Mouse (Mus musculus): ENCODE data around the gene Apom. TPM values are rescaled to one million over a fixed set of nuclear protein-coding genes. Genes with fewer than 3 reads are reported as not detected.

Apom gene
- not detected for total RNA-seq (2021)
- long read RNA-seq = 0 reads

DNA sequence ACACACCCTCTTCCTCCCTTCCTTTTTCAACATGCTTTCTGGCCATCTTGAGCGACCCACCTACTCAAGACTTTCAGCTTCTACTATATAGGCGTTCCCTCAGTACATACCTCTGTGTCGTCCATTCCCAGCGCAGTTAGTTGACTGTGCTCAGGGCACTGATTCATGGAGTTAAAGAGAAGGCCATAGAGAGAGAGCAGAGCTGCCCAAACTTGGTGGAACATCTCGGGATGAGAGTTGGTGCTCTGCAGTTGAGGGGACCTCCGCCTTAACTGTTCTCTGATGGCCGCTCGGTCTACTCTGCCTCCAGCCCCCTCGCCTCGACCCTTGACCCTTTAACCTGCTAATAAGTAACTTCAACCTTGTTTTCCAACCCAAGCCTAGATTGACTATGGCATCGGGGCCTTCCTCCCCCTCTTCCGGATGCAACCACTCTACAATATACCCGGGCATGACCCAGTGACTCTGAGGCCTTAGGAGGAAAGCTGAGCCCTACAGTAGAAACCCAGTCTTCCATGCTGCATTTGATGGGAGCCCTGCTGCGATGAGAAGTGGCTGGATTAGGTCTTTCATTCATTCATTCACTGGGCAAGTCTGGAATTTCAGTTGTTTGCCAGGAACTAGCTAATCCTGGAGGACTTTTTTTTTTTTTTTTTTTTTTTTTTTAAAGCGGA, at the start of gene Apom:
Gene Apom, minus strand, starts transcription at position 551 of the 674 bp plus-strand sequence.
- no peak for DNase-seq (ENCODE audit: low spot score in 2 of 2)

DNA sequence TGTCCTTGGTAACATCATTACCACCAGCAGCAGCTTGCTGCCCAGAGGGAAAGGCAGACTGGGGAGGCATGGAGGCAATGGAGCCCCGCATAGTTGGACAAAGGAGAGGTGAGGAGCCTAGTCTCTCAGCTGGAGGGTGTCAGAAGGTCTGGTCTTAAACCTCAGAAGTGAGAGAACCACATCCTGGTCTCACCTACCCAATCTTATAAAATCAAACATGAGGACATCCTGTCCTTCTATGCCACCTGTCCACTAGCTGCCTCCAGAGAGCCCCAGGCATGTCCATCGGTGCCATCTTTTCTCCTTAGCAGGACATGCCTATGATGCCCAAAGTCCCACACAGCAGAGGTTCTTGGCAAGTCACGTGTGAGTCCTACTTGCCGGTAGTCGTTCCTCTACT, 48.2 kb upstream of the Apom start:
- DNase-seq (ENCODE audit: low spot score in 2 of 2) = no peak

DNA sequence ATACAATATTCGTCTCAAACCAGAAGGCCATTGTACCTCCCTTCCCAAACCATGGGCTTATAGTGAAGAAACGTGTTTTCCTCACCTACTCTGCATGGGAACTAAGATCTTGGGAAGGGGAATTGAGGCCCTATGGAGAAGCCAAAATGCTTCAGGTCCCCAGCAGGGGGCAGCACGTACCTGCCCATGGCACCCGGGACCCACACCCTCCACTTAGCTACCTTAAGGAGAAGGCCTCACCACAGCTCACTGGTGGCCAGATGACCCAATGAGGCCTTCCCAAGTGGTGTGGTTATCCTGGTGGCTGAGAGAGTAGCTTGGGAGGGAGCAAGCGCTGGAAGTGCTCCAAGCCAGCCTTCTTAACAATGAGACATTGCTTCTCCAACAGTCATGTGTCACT, 46.7 kb upstream of the Apom start:
- peak; percentile 62 to 69 for DNase-seq (ENCODE audit: low spot score in 2 of 2)

DNA sequence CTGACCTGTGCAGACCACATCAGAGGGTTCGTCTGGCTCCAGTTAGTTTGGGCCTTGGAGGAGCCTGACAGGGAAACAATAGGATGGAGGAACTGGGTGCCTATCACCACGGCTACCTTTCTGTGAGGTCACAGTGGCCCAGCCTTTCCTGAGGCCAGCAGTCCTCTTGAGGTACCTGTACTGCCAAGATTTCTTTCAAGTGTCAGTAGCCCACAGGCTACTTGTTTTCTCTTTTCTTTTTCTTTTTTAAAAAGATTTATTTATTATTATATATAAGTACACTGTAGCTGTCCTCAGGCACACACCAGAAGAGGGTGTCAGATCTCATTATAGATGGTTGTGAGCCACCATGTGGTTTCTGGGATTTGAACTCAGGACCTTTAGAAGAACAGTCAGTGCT, 44.1 kb upstream of the Apom start, which contains the start of gene Aif1:
Gene Aif1, minus strand, starts transcription at position 101 of the 400 bp plus-strand sequence.
- DNase-seq (ENCODE audit: low spot score in 2 of 2) = no peak

DNA sequence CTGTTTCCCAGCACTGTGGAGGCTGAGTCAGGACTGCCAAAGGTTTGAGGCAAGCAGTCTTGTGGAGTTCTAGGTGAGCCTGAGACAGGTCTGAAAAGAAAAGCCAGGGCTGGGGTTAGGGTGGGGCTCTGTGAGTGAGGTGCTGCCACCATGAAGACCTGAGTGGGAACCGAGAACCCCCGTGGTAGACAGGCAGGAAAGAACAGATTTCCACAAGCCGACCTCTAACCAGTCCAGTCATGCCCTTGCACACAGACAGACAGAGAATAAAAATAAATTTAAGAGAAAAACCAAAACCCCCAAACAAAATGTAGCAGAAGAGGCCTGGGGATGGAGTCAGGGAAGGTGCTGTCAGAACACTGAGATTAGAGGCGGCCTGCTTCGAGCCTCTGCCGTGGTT, 43.5 kb upstream of the Apom start:
- DNase-seq (ENCODE audit: low spot score in 2 of 2) = no peak

DNA sequence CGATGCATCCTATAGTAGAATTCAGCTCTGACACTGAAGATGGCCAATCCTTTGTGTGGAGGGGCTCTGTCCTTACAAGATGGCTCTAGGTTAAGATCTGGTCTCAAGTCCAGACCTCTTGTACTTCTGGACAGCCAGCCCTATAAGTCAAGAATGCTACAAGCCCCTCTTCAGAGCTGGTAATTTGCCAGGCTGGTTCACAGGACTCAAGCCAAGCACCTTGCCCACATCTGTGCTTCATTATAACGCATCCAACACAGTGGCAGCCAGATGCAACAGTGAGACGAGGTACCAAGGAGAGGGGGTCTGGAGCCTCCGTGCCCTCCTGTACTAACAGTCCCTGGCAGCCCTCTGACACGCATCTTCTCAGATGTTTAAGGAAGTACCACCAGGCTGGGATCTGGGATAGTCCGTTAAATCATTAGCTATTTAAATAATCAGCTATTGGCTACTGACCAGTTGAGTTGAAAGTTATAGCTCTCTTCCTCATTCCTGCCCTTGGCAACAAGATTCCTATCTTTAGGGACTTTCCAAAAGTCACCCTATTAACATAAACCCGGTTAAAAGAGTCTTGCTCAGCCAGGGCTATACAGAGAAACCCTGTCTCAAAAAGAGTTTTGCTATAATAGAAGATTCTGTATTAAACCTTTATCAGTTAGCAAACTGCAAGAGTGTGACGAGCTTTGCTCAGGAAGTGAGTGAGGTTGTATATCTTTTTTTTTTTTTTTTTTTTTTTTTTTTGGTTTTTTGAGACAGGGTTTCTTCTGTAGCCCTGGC, 42.5 kb upstream of the Apom start:
- DNase-seq (ENCODE audit: low spot score in 2 of 2) = no peak

DNA sequence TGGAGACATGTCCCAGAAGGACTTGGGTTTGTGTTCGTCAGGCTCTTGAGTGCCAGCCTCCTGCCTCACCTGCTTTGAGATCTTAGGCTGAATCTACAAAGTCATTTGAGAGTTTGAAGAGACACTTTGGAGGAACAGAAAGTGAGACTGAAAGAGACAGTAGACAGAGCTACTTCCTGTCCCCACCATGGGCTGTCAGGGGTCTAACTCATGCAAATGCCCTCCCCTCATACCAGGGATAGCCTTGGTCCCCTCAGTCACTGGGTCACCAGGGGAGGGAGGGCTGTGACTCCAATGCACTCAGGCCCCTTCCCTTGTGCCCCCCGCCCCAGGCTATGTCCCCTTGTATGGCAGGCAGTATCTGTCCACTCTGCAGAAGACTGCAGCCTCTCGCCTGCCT, 41.5 kb upstream of the Apom start:
- DNase-seq (ENCODE audit: low spot score in 2 of 2) = no peak

DNA sequence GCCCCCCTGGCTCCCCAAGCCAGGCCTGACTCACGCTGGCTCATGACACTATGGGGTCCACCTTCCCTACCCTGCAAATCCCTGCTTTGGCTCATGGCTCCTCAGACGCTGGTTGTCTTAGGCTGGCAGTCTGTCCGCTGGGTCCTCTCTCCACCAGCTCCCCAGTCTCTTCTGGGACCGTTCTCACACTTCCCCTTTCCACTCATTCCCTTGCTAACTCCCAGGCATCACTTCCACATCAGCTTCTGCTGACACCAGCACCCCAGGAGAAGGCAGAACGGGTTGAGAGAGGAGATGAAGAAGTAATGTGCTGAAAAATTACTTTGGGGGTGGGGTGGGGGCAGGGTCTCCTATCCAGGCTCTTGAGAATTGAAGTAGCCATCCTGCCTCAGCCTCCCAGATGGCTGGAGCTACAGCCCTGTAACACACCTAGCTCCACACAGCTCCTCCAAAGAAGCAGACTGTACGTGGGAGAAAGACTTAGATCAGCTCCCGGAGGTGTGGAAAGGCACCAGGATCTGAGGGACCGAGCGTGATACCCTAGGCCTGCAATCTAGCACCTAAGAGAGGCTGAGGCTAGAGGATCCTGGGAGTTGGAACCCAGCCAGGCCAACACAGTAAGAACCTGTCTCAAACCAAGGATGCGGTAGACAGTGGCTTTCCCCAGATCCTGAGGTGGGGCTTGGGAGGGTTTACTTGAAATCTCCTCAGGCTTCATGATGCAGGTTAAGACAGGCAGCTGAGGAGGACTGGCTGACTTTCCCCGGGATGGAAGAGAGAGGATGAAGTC, 40.8 kb upstream of the Apom start:
- peak in 1 of 2 experiments; percentile 24 for DNase-seq (ENCODE audit: low spot score in 2 of 2)

DNA sequence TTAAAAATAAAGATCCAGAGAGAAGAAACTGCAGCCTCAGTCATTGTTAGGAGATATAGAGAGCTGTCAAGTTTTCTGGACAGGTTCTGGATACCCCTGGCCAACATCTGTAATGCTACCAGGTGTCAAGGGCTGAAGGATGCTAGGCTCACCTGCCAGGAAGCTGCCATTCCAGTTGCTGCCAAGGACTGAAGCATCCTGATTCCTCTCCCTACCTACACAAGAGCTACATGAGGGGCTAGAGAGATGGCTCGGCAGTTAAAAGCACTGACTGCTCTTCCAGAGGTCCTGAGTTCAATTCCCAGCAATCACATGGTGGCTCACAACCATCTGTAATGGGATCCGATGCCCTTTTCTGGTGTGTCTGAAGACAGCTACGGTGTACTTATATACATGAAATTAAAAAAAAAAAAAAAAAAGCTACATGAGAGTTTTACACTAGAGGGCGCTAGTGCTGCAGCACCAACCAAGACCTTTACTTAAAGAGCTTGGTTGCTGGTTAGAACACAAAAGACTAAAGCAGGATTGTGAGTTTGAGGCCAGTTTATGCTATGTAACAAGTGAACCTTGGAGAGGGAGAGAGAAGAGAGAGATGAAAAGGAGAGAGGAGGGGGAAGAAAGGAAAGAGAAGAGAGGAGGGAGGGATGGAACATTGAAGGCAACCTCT, 36.8 kb upstream of the Apom start:
- peak; percentile 14 to 29 for DNase-seq (ENCODE audit: low spot score in 2 of 2)

DNA sequence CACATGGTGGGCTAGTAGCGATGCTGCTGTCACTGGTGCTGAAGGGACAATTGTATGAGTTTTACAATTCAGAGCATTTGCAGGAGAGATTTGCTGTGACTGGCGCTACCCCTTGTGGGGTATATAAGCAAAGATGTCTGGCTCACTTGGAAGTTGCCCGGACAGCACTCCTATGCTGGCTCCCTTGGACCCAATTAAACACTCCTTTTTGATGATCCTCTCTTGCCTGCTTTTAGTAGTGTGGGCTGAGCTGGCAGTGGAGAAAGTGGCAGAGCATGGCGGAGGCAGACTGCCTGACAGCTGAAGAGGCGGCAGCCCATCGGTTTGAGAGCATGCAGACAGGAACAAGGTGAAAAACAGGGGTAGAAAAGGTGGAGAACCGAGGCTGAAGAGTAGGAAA, 35.9 kb upstream of the Apom start:
- DNase-seq (ENCODE audit: low spot score in 2 of 2) = peak in 1 of 2 experiments; percentile 16

DNA sequence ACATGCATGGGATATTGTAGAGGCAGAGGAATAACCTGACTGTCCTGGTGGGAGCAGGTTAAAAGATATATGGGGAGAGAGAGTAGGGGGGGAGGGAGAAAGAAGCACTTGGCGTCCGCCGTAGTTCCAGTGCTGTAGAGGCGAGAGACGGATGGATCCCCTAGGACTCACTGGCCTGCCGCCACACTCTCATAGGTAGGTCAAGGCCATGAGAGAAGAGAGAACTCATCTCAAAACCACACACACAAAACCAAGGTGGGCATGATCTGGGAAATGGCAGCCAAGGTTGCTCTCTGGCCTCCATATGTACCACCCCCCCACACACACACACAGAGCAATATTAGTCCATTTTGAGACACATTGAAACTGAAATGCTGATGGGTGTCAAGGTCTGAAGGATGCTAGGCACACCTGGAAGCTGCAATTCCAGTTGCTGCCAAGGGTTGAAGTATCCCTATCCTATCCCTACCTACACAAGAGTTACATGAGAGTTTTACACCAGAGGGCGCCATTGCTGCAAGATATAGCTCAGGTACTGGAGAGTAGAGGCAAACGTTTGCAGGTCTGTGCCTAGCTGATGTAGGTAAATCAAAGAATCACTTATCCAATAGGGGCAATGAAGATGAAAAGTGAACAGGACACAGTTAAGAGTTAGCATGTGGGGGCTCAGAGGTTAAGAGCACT, 34.6 kb upstream of the Apom start:
- peak; percentile 60 to 69 for DNase-seq (ENCODE audit: low spot score in 2 of 2)

DNA sequence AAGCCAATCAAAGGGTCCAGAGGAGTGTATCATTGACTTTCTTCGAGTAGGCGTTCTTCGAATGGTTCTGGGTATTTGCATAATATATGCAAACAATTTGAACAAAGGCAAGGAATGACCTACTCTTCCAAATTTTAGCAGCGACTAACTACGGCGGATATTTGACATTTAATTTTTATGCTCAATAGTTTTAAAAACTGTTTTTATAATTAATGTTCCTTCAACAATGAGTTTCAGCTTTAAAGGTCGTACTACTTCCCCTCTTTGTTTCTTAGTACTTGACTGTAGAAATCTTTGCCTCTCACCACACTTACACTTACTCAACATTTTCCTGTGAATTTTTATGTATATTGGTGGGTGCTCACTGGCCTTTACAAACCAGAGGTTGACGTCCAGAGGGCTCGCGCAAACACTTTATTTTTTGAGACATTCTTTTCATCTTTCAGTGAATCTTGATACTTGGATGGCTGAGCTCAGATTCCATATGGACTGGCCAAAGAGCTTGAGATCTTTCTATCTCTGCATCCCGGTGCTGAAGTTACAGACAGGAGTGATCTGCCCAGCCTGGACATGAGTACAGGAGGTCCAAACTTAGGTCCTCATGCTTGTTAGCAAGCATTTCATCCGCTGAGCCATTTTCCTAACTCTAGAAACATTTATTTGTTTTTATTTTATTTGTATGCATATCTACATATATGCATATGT, 33.8 kb upstream of the Apom start:
- peak in 1 of 2 experiments; percentile 14 for DNase-seq (ENCODE audit: low spot score in 2 of 2)

DNA sequence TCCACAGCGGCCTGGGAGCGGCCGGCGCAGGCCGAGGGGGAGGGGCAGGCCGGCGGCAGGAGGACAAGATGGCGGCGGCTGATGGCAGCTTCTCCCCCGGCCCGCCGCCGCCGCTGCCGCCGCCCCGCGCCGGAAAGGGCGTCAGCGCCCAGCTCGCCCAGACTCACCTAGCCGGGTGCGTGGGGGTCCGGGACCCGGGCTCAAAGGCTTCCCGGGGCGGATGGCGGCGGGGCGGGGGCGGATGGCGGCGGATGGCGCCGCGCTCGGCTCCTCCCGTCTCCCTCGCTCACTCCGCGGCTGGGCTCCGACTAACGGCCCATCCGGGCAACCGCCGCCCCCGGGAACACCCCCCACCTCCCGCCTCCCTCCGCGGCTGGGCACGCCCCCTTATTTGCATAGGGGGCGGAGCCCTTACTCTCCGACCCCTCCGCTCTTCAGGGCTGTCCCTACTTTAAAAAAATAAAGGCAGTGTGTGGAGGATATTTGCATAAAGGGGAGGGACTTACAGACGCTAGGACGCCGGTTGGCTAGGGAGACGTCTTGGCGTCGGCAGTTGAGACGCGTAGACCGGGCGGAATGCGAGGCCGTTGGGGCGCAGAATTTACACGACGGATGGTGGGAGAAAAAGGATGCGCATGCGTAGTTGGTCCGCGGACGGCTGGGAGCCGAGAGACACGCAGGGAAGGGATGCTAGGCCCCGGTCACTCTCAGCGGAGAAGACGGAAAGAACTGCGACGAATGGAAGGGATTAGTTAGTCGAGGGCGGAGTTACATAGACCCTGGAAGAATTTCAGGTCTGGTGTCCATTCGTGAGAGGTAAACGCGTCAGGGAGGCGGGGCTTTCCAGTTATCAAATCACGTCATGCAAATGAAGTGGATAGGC, 33.0 kb upstream of the Apom start, which contains the start of gene Prrc2a:
Gene Prrc2a, minus strand, starts transcription at position 330 of the 883 bp plus-strand sequence.
- peak; percentile 99 for DNase-seq (ENCODE audit: low spot score in 2 of 2)

DNA sequence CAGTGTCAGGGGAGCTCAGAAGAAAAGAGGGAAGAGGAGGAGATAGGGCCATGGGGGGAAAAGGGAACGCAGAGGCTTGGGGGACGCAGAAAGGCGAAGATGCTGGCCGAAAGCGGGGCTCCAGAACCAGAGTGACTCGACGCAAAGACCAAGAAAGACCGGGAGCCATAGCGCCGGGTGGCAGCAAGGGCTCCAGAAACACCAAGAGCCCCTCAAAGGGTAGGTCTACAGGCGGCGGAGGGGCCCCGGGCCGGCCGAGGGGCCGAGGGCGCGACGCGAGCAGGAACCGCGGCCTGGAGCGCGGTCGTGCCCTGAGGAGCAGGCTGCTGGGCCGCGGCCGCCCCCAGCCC, 32.3 kb upstream of the Apom start:
- DNase-seq (ENCODE audit: low spot score in 2 of 2) = no peak

DNA sequence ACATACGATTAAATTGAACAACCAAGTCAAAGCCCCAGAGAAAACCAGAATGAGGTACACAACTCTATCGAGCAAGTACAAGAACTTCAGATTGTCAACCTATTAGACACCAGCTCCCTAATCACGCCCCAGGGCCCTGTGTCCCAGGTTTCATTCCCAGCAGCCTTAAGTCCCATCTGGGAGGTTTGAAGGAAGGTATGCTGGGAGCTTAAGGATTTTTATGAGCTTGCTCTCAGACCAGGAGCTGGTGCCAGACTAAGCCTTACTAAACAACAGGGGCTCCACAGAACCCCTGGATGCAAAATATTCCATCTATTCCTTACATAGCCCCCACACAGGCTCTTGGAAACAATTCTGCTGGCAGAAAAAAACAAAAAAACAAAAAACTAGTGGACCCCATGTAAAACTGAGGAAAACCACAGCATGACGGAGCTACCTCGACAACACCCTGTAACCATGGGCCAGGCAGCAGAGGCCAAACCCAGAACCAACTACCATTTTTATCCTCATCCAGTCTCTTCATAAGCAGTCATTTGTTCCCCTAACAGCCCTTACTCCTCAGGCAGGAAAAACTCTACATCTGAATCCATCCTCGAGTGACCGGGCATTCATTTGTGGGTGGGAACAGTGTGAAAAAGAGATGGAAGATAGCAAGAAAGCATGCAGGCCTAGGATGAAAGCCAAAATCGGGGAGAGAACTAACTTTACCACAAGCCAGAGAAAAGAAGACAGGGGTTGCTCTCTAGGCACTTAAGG, 31.7 kb upstream of the Apom start:
- DNase-seq (ENCODE audit: low spot score in 2 of 2) = no peak

DNA sequence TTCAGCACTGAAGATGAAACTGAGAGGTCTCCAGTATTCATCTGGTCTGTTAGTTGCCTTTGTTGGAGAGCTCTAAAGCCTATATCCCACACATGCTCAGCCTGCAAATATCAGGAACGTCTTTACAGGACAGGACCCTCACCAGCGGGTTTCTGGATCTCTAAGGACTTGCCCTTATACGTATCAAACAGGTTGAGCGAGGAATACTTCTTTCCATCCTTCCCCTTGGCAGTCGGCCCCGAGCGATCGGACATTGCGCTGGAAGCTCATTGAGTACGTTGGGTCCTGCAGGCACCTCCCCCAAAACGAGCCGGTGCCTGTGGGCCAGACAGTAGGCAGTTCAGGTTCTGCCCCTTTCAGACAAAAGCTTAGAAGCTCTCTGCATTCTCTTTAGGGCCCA, 30.9 kb upstream of the Apom start:
- no peak for DNase-seq (ENCODE audit: low spot score in 2 of 2)

DNA sequence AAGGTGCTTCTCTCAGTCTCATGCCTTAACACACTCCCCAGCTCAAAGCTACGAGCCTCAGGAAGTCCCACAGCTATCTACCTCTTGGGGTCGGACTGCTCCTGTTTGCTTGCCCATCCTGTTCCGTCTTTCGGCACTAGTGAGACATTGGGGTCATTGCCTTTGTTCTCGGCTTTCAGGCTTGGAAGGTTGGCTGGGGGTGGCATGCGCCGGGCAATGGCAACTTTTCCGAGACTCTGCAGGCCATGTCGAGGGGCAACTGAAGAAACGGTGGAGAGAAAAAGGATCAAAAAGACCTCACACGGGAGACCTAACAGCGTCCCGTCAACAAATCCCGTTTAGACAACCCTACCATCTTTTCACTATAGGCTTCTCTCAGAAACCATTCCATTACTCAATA, 30.3 kb upstream of the Apom start:
- DNase-seq (ENCODE audit: low spot score in 2 of 2) = no peak

DNA sequence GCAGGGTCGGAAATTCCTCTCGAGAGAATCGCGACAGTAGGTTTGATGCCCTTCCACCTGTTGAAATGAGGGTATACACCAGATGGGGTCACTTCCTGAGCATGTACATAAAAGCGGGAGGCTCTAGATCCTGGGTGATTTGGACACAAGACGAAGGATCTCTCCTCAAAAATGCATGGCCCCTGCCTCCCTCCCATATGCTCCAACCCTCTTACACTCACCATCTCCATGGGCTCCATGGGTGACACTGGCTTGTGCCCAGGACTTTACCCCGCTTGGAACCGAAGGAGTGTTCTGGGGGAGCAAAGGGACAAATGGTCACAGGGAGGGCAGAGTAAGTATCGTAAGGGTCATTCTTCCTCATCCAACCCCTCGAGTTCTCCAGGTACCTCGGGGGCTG, 29.6 kb upstream of the Apom start:
- no peak for DNase-seq (ENCODE audit: low spot score in 2 of 2)
